Mouse (Mus musculus): ENCODE measurements around the gene Rab13.

The Rab13 gene

DNA sequence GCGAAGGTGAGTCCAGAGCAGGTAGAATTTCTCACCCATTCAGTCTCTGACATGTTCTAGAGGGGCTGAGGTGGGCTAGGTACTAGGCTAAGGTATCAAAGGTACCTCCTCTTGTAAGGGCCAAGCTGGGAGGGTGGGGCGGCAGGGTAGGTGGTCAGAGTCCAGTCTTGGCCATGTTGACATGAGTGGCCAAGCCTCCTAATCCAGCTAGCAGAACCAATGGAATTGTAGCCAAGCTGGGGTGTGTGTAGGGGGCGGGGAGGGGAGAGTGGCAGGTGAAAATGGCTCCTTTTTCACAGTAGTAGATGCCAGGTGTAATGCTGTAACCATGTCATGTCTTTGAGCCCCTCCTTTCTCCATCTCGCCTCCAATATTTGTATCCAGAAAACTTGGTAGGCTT is 45.0 kb downstream of the Rab13 start:
- no peak for DNase-seq (ENCODE audit: inconsistent ontology term)

DNA sequence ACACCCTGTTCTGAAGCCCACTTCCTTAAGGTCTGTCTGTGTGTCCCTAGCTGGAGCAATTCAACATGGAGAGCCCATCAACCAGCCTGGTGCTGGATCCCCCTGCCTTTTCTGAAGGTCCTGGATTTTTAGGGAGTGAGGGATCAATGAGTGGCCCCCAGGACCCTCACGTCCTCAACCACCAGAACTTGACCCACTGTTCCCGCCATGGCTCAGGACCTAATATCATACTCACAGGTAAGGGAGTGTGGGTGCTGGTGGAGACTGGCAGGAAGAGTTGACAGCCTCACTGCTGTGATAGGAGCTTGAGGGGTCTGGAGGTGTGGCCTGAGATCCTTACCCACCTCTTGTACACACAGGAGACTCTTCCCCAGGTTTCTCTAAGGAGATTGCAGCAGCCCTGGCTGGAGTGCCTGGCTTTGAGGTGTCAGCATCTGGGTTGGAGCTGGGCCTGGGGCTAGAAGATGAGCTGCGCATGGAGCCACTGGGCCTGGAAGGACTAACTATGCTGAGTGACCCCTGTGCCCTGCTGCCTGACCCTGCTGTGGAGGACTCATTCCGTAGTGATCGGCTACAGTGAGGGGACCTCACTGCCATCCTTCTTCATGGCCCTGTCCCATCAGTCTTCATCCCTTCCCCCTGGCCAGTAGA is 49.8 kb downstream of the Rab13 start:
- no peak for DNase-seq (ENCODE audit: inconsistent ontology term)

DNA sequence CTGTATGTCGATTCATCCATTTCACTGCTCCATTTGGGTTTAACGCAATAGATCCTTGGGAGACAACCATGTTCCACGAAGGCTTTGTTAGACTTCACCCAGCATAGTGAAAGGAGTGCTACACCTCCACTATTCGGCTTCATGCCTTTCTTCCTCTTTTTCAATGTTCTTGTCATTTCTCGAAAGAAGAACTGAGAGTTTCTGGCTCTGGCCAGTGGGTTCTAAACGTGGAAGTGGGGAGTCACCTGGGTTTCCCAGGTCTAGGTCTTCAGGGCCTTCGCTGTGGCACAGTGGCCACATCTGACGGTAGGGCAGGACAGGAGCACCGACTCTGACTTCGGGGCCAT is 51.2 kb downstream of the Rab13 start:
- DNase-seq (ENCODE audit: inconsistent ontology term), result no peak

DNA sequence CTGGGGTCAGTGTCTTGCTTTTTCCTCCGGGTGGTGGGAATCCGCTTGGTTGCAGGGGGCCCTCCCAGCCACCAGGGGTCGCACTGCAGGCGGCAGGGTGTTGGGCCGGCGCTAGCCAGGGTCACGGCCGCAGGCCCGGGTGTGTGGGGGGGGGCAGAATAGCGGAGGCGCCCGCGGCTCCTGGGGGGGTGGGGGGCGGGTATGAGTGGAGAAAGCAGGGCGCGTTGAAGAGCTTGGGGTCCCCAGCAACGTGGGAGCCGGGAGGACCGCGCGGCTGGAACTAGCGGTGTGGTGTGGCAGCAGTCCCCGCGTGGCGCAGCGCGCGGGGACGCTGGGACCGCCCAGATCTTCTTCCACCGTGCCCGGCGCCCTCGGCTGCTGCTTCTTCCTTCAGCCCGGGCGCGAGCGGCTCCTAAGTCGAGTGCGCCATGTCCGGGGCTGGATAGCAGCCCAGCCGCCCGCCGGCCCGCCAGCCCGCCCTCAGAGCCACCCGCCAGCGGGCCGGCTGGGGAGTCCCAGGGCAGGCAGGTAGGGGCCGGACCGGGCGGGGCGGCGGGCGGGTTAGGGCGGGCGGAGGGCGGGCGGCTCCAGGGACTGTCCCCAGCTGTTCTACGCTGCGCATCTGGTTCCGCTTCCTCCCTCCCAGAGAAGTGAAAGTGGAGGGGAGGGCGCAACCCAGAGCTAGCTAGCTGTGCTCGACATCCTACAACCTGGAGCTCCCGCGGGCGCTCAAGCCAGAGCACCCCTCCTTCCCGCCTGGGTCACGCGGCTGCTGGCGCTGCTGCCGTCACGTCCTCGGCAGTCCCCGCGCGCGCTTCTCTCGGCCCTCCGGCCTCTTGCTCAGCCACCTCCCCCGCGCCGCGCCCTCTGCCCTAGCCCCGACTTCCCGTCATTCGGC is 51.8 kb downstream of the Rab13 start, which contains the start of gene Dennd4b:
Gene Dennd4b, plus strand, starts transcription at position 152 of the 898 bp plus-strand sequence.
- DNase-seq (ENCODE audit: inconsistent ontology term), result peak; percentile 89

DNA sequence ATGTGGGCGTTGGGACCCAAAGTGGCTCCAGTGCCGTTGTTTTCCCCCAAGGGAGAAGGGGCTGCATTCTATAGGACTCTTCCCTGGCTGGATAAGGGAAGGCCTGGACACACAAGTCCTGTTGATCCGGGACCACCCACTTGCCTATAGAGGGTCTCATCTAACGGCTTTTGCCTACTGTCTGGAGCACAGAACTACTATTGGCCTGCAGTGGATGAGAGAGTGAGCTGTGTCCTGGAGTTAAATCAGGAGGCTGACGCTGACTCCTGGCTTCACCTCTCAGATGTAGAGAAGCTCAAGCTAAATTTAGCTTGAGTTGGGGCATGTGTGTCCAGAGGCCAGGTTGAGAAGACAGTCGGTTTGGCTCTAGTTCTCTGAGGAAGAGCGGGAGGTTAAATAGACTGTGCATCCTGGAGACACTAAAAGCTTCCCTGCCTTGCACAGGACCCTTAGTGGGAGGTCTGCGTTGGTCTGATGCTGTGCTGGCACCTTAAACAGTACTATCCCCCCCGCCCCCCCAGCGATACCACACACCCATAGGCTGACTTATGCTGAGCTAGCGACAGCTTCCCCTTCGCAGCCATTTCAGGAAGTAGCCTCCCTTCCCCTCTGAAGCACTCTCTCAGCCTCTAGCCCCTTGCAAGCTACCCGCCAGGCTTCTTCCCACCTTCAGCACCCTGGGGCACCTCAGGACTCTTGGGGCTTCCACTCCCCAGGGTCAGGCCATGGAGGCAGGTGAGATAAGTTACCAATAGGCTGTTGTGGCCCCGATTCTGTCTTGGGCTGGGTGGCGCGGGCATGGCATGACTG is 52.6 kb downstream of the Rab13 start:
- no peak for DNase-seq (ENCODE audit: inconsistent ontology term)

DNA sequence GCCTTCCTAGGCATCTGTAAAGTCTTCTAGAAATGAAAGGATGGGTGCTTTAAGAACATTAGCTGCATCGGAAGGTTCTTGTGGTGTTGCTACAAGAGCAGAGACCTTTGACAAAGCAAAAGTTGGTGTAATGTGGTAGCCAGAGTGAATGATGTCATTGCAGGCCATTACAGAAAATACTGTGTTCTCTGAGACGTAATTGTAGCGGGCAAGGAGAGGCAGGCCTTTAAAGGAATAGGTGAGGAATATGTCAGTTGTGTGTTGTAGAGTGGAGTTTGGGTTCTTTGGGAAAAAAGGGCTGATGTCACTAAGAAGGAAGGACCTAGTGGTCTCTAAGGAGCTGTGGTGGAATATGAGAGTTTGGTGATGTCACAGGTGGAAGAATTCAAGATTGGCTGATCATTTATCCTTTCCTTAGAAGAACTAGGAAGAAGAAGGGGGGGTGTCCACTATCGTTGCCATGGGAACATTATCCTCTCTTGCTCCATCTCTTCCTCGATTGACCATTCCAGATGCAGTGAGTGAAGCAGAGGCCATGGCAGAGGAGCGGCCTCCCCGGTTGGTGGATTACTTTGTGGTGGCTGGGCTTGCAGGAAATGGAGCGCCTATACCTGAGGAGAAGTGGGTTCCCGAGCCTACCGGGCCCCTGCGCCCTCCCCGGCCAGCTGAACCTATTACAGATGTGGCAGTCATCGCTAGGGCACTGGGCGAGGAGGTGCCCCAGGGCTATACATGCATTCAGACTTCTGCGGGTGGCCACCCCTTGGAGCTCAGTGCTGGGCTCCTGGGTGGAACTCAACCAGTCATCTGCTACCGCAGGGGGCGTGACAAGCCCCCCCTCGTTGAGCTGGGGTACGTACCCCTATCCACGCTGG is 53.6 kb downstream of the Rab13 start:
- DNase-seq (ENCODE audit: inconsistent ontology term), result no peak

DNA sequence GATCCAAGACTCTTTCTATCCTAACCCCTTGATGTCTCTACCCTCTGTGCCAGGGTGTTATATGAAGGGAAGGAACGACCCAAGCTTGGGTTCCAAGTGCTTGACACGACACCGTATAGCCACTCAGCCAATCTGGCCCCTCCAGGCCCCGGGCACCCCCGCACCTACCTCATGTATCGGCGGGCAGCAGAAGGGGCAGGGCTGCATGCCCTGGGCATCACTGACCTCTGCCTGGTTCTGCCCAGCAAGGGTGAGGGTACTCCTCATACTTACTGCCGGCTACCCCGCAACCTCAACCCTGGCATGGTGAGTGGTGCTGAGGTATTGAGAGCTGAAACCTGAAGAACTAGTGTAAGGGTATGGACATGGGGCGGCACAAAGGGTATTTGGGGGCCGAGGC is 54.7 kb downstream of the Rab13 start:
- no peak for DNase-seq (ENCODE audit: inconsistent ontology term)

DNA sequence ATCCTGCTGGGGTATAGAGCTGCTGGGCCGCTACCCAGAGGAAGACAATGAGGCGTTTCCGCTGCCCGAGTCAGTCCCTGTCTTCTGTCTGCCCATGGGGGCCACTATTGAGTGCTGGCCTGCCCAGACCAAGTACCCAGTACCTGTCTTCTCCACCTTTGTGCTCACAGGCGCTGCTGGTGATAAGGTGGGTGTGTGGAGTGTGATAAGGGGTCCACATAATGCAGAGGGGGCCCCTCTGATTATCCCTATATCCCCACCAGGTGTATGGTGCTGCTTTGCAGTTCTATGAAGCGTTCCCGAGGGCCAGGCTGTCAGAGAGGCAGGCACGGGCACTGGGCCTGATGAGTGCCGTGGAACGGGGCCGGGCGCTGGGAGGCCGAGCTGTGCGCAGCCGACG is 55.5 kb downstream of the Rab13 start:
- no peak for DNase-seq (ENCODE audit: inconsistent ontology term)

DNA sequence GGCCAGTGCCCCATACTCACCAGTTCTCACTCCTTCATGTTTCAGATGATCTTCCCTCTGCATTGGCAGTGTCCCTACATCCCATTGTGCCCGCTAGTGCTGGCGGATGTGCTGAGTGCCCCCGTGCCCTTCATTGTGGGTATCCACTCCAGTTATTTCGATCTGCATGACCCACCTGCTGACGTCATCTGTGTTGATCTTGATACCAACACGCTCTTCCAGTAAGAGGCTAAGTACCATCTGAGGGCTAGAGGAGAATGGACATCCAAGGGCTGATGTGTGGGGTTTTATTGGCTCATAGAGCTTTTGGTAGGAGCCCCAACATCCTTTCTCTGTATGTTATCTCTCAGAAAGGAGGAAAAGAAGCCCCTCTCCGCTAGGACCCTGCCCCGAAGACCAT is 57.3 kb downstream of the Rab13 start:
- DNase-seq (ENCODE audit: inconsistent ontology term), result no peak

DNA sequence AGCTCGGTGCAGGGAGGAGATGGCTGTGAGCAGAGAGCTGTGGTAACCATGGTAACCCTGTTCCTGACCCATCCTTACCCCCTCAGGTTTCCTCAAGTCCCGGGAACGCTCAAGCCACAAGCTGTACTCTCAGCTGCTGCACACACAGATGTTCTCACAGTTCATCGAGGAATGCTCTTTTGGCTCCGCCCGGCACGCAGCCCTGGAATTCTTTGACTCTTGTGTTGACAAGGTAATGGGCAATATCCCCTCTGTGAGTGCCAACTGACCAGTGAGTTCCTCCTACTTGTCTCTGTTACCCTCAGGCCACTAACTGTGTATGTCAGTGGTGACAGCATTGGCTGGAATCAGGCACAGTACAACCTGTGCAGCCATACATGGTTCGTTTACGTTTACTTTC is 58.7 kb downstream of the Rab13 start:
- DNase-seq (ENCODE audit: inconsistent ontology term), result no peak

DNA sequence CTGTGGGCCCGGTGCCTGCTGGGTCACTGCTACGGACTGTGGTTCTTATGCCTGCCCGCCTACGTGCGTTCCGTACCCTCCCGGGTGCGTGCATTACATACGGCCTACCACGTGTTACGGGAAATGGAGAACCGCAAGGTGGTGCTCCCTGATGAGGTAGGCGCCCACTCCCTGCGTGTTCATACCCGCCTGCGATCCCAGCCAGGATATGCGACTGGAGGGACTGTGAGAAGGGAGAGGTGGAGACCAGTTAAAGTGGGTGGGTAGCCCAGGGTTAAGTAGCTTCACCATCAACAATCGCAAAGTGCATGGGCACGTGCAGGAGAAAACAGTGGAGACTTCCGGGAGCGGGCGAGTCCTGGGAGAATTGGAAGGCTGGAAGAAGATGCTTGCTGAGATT is 60.4 kb downstream of the Rab13 start:
- DNase-seq (ENCODE audit: inconsistent ontology term), result no peak

DNA sequence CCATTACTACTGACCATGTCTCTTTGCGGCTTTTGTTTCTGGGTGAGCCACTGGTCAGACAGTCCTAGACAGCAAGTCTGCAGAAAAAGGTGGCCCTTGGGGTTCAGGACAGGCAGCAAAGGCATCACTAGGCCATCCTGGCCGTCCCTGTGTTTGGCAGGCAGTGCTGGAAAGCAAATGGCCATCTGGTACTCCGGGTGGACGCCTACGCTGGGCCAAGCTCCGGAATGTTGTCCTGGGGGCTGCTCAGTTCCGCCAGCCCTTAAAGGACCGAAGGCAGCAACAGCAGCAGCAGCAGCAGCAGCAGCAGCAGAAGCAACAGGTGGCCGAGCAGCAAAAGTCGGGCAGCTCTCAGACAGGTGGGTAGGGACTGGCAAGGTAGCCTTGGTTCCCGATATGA is 61.8 kb downstream of the Rab13 start:
- no peak for DNase-seq (ENCODE audit: inconsistent ontology term)

Data from Muller cell, postnatal 12 days (primary cell).